Mouse (Mus musculus): ENCODE measurements around the gene Trappc11. TPM values are rescaled to one million over a fixed set of nuclear protein-coding genes. Genes with fewer than 3 reads are reported as not detected.
"Not testable (repeated sequence)": the region's sequence is repeated elsewhere in the genome, so short reads cannot be mapped to it uniquely, and the experiment has no call there.

Trappc11 gene
- total RNA-seq, 2 experiments from 2014 or later: 49.7 to 50.5 TPM

DNA sequence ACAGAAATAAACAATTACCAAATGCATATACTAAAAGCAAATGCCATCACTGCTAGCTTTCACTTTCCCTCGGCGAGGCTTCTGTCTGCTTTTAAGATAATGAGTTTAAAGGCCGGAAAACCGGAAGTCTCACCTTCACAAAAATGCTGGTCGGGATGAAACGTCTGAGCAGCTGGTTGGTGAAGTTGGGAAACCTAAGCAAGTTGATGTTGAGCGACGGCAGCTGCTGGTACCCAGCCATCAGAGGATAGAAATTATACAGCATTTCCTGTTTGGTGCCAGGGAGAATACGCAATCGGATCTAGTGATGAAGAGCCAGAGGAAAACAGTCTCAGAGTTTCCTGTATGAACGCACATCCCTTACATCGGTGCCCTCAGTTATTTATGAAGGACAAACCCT, 40.2 kb downstream of the Trappc11 start:
- no peak for DNase-seq (ENCODE audit: low spot score in 2 of 2)

DNA sequence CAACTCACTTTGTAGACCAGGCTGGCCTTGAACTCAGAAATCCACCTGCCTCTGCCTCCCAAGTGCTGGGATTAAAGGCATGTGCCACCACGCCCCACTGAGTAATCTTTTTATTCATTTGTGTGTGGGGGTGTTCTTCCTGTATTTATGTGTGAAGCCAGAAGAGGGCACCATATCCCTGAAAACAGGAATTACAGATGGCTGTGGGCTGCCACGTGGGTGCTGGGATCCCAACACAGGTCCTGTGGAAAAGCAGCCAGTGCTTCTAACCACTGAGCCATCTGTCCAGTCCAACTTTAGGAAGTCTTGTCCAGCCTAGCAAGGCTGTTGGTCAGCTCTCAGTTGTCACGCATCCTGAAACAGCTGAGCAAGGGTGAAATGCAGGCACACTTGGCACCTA, 46.0 kb downstream of the Trappc11 start:
- DNase-seq (ENCODE audit: low spot score in 2 of 2): no peak

GRCm38 (mm10) chr8:47482354-47483071, 50.8 kb downstream of the Trappc11 start:
- DNase-seq (ENCODE audit: low spot score in 2 of 2): no peak

DNA sequence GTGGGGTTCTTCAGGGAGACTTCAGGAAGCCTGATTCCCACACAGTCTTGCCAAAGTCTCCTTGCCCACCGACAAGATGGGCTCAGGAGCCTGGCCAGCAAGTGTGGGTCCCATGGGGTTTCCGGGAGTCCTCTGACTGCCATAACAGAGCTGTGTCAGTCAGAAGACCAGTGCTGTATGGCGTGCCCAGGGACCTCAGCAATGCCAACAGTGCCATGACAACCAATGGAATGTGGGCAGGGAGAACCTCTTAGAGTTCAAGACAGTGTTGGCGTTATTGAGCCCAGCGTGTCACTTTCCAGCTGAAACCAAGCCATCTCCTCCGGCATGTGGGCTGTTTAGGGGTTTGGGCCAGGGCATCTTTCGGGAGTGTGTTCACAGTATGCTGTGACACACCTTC, 53.2 kb downstream of the Trappc11 start:
- DNase-seq (ENCODE audit: low spot score in 2 of 2): peak in 1 of 2 experiments; percentile 54

- peak; percentile 37 to 50 for DNase-seq (ENCODE audit: low spot score in 2 of 2)
Observed at GRCm38 (mm10) chr8:47461650-47462049, 71.6 kb downstream of the Trappc11 start.

DNA sequence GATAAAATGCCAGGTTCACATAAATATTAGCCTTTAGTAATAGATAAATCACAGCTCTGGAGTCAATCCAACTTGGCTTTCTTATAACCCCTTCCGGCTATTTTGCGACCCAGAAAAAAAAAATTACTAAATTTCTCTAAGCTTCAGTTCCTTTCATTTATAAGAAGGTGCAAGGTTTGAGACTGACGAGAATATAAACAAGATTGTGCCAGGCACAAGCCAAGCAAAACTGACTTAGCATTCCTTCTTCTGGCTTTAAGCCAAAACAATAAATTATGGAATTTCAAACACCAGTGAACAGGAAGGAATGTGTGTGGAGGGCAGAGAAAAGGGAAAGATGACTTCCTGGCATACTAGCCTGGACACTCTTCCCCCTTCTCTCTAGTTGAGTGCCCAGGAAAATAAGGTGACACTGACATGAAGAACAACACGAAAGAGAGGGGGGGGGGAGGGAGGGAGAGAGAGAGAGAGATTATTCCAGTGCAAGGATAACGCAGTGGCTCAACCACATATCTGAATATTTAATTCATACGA, 74.0 kb downstream of the Trappc11 start:
- DNase-seq (ENCODE audit: low spot score in 2 of 2): no peak

DNA sequence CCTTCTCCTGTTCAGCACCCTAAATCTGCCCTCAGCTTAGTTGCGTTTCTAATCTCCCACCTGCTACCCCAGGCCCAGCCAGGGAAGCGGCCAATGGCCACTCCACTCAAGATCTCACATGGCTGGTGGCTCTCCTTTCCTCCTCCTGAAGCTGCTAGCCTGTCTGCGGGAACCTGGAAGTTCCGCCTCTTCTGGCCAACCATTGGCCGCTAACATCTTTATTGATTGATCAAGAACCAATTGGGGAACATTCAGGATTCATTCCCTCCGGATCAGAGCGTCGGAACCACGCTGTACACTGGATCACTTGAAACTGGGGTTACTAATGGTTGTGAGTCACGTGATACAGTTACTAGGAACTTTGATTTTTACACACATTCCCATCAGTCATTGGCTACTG, 74.7 kb downstream of the Trappc11 start:
- no peak for DNase-seq (ENCODE audit: low spot score in 2 of 2)

GRCm38 (mm10) chr8:47449211-47449610, 84.1 kb downstream of the Trappc11 start:
- DNase-seq (ENCODE audit: low spot score in 2 of 2): not testable (repeated sequence)

- no peak for DNase-seq (ENCODE audit: low spot score in 2 of 2)
Observed at GRCm38 (mm10) chr8:47446312-47447046, 86.8 kb downstream of the Trappc11 start, which contains the start of gene Stox2. Gene Stox2 (minus strand): TSS chr8:47446362.

Other genes starting within 250 kb of the Trappc11 start
- 10 to 100 TPM; 84.6 to 87.7 TPM for gene Stox2, start 87.1 kb downstream of the Trappc11 start, total RNA-seq (2021)
- 10 to 100 TPM; 28.8 to 31.3 TPM for gene Rwdd4a, start 194 bp upstream of the Trappc11 start, total RNA-seq (2021)
- 10 to 100 TPM; 27.9 to 33.5 TPM for gene Ing2, start 142.1 kb upstream of the Trappc11 start, total RNA-seq (2021)
- 10 to 100 TPM; 12.8 to 13.6 TPM for gene Cdkn2aip, start 180.5 kb upstream of the Trappc11 start, total RNA-seq (2021)

Data from layer of hippocampus, postnatal 14 days (tissue).